Mouse (Mus musculus) ovary, adult 18-20 months (tissue): ENCODE measurements around the gene Gm13697.

Experiments
- DNase-seq: peaks from one replicate; pipeline ENCODE4 v3.0.0; 2022; ENCODE audit warnings: low spot score, mixed read lengths

The Gm13697 gene

DNA sequence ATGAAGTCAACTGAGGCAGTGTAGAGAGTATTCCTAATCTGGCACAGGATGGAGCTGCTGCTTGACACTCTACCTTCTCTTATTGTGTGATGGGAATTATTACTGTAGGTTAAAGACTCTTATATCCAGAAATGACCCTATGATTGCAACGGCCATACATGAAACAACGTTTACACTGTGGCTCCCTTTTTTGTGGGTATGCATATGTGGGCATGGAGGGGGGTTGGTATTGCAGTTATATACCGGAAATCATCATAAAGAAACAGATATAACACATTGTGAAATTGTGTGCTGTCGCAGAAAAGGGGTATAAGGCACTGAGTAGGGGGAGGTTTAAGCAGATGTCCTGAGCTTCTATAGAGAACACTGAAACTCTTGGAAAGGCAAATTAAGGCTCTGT lies 51.5 kb downstream of the Gm13697 start:
- DNase-seq: no peak
